Mouse (Mus musculus): ENCODE measurements around the gene Polr3h. TPM values are rescaled to one million over a fixed set of nuclear protein-coding genes. Genes with fewer than 3 reads are reported as not detected.
"Not testable (repeated sequence)": the region's sequence is repeated elsewhere in the genome, so short reads cannot be mapped to it uniquely, and the experiment has no call there.

Polr3h gene
- polyA plus RNA-seq (2012; fragmentation: generic; extraction: Trizol), result 164 TPM
- long read RNA-seq, experiment 1, transcript Polr3h-201 (6 exons, 2,542 nt), result major isoform, 67 of 96 reads
- long read RNA-seq, experiment 1, partial matches to known transcripts, result 5 of 96 reads
- long read RNA-seq, experiment 1, other reads (novel, unspliced or antisense), result 21 of 96 reads
- long read RNA-seq, experiment 2, transcript Polr3h-201 (6 exons, 2,542 nt), result major isoform, 311 of 443 reads
- long read RNA-seq, experiment 2, transcript Polr3h-206 (6 exons, 1,290 nt), result minor isoform, 60 of 443 reads
- long read RNA-seq, experiment 2, partial matches to known transcripts, result 11 of 443 reads
- long read RNA-seq, experiment 2, other reads (novel, unspliced or antisense), result 61 of 443 reads

GRCm38 (mm10) chr15:81925760-81926445 is at the start of gene Polr3h:
Polr3h (minus strand) TSS chr15:81926240.
- TF ChIP-seq MAX (IDR thresholded peaks at IDR 0.05) (peak; percentile 100), MYOG (IDR thresholded peaks at IDR 0.05; ENCODE audit: control insufficient read depth, extremely low read depth, insufficient read length) (no peak)
- Histone ChIP-seq H3K79me2 (ENCODE audit: control insufficient read depth, insufficient read depth) (peaks cover 50% of the 10 kb centered on the region), H3K4me3 (ENCODE audit: insufficient read depth, poor library complexity, severe bottlenecking) (peak within 1 kb of the TSS; percentile 76), H3ac (ENCODE audit: control insufficient read depth, insufficient read length, low read depth) (peak within 1 kb of the TSS; percentile 76), H3K36me3 (ENCODE audit: control insufficient read depth, insufficient read depth) (peaks cover 23% of the 10 kb centered on the region), H3K27me3 (ENCODE audit: control insufficient read depth, insufficient read depth, insufficient read length) (no peaks in the 10 kb centered on the region), H3K79me3 (ENCODE audit: low read depth) (peaks cover 26% of the 10 kb centered on the region)

GRCm38 (mm10) chr15:81975156-81975555 is 49.1 kb upstream of the Polr3h start:
- H3K79me2 ChIP-seq (ENCODE audit: control insufficient read depth, insufficient read depth); H3K36me3 ChIP-seq (ENCODE audit: control insufficient read depth, insufficient read depth); H3ac ChIP-seq (ENCODE audit: control insufficient read depth, insufficient read length, low read depth); H3K4me3 ChIP-seq (ENCODE audit: insufficient read depth, poor library complexity, severe bottlenecking); H3K79me3 ChIP-seq (ENCODE audit: low read depth); H3K27me3 ChIP-seq (ENCODE audit: control insufficient read depth, insufficient read depth, insufficient read length): not testable (repeated sequence)

- not testable (repeated sequence) for H3K4me3 ChIP-seq (ENCODE audit: insufficient read depth, poor library complexity, severe bottlenecking)
Measured at GRCm38 (mm10) chr15:81970498-81970897, 44.5 kb upstream of the Polr3h start.

GRCm38 (mm10) chr15:81969635-81970034 is 43.6 kb upstream of the Polr3h start:
- not testable (repeated sequence) for H3K79me3 ChIP-seq (ENCODE audit: low read depth); H3ac ChIP-seq (ENCODE audit: control insufficient read depth, insufficient read length, low read depth); H3K27me3 ChIP-seq (ENCODE audit: control insufficient read depth, insufficient read depth, insufficient read length); H3K4me3 ChIP-seq (ENCODE audit: insufficient read depth, poor library complexity, severe bottlenecking); H3K79me2 ChIP-seq (ENCODE audit: control insufficient read depth, insufficient read depth); H3K36me3 ChIP-seq (ENCODE audit: control insufficient read depth, insufficient read depth)

More at GRCm38 (mm10) chr15:81970498-81970897, 44.5 kb upstream of the Polr3h start:
- not testable (repeated sequence) for H3ac ChIP-seq (ENCODE audit: control insufficient read depth, insufficient read length, low read depth); H3K36me3 ChIP-seq (ENCODE audit: control insufficient read depth, insufficient read depth); H3K79me2 ChIP-seq (ENCODE audit: control insufficient read depth, insufficient read depth); H3K79me3 ChIP-seq (ENCODE audit: low read depth); H3K27me3 ChIP-seq (ENCODE audit: control insufficient read depth, insufficient read depth, insufficient read length)

- TF ChIP-seq MAX (IDR thresholded peaks at IDR 0.05), result no peak
- peak; percentile 27 for TF ChIP-seq MYOD1 (IDR thresholded peaks at IDR 0.05; ENCODE audit: control insufficient read depth, insufficient read length, low read depth)
- no peak for TF ChIP-seq CTCF (IDR thresholded peaks at IDR 0.05; ENCODE audit: control insufficient read depth, insufficient read depth, insufficient read length)
- TF ChIP-seq CEBPB (IDR thresholded peaks at IDR 0.05; ENCODE audit: low read depth), result no peak
- TF ChIP-seq FOSL1 (IDR thresholded peaks at IDR 0.05; ENCODE audit: insufficient read depth, low read length, poor library complexity, severe bottlenecking), result no peak
- no peak for TF ChIP-seq MYOG (IDR thresholded peaks at IDR 0.05; ENCODE audit: control insufficient read depth, extremely low read depth, insufficient read length)
- no peak for TF ChIP-seq USF1 (IDR thresholded peaks at IDR 0.05; ENCODE audit: low read depth)
- Histone ChIP-seq H3ac (ENCODE audit: control insufficient read depth, insufficient read length, low read depth) (no peak overlapping the region), H3K4me3 (ENCODE audit: insufficient read depth, poor library complexity, severe bottlenecking) (no peak overlapping the region), H3K27me3 (ENCODE audit: control insufficient read depth, insufficient read depth, insufficient read length) (no peaks in the 10 kb centered on the region), H3K79me2 (ENCODE audit: control insufficient read depth, insufficient read depth) (no peaks in the 10 kb centered on the region), H3K79me3 (ENCODE audit: low read depth) (no peaks in the 10 kb centered on the region), H3K36me3 (ENCODE audit: control insufficient read depth, insufficient read depth) (no peaks in the 10 kb centered on the region)
Measured at GRCm38 (mm10) chr15:81969173-81969572, 43.1 kb upstream of the Polr3h start.

- H3K4me3 ChIP-seq (ENCODE audit: insufficient read depth, poor library complexity, severe bottlenecking), result no peak overlapping the region
Measured at GRCm38 (mm10) chr15:81968447-81968846, 42.4 kb upstream of the Polr3h start.

More at GRCm38 (mm10) chr15:81968447-81968846, 42.4 kb upstream of the Polr3h start:
- TF ChIP-seq MAX (IDR thresholded peaks at IDR 0.05) (no peak), MYOG (IDR thresholded peaks at IDR 0.05; ENCODE audit: control insufficient read depth, extremely low read depth, insufficient read length) (no peak), CTCF (IDR thresholded peaks at IDR 0.05; ENCODE audit: control insufficient read depth, insufficient read depth, insufficient read length) (no peak), MYOD1 (IDR thresholded peaks at IDR 0.05; ENCODE audit: control insufficient read depth, insufficient read length, low read depth) (no peak), FOSL1 (IDR thresholded peaks at IDR 0.05; ENCODE audit: insufficient read depth, low read length, poor library complexity, severe bottlenecking) (no peak), CEBPB (IDR thresholded peaks at IDR 0.05; ENCODE audit: low read depth) (no peak), USF1 (IDR thresholded peaks at IDR 0.05; ENCODE audit: low read depth) (no peak)
- no peaks in the 10 kb centered on the region for H3K36me3 ChIP-seq (ENCODE audit: control insufficient read depth, insufficient read depth)
- no peaks in the 10 kb centered on the region for H3K27me3 ChIP-seq (ENCODE audit: control insufficient read depth, insufficient read depth, insufficient read length)
- no peaks in the 10 kb centered on the region for H3K79me3 ChIP-seq (ENCODE audit: low read depth)
- H3K79me2 ChIP-seq (ENCODE audit: control insufficient read depth, insufficient read depth), result no peaks in the 10 kb centered on the region
- no peak overlapping the region for H3ac ChIP-seq (ENCODE audit: control insufficient read depth, insufficient read length, low read depth)
